Mouse (Mus musculus) lung, postnatal 10 days (tissue): ENCODE measurements around the gene Crim1.
A peak's percentile ranks its signal among the peaks of the same experiment; 100 is the strongest.

Experiments
- DNase-seq: peaks from one replicate; pipeline ENCODE4 v3.0.0; 2021

Gene Crim1

DNA sequence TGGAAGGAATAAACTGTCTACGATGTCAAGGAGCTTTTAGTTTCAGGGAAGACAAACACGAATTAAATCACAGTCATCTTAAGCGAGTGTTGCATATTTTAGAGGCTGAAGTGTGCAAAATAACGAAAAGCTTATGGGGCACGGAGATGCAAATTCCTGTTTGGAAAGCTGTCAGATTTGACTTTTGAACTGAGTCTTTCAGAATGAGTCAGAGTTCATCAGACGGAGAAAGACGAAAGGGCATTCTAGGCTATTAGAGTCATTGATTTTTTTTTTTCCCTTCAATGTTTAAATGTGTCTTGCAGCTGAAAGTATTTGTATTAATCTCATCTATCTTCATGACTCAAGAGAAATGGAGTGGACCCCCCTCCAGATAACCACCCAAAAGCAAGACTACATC lies 92.3 kb downstream of the Crim1 start:
- no peak for DNase-seq

DNA sequence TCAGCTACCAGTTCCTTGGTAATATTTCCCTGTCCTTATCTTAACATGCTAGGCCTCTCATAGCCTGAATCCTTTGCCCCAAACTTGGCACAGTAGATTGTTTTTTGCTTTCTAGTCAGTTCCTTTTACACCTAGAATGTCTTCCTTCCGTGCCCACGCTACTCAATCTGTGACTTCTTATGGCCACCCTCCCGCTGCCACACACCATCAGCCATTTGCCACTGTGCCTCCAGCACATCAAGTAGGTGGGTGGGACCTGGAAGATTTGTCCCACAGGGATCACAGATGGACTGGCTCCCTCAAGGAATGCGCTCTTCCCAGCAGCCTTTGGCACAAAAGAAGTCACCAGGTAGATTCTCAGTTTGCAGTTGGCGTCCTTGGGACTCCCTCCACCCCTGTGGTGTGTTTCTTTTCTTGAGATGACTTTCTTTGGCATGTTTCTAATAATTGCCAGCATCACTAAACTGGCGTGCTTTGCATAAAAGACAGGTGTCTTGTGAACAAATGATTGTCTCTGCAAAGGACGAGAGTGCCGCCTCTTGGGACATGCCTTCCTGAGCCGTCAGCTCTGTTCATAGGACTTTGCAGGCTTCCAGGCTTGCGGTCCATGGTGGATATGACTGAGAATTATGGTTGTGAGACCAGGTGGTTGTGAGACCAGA lies 92.9 kb downstream of the Crim1 start:
- DNase-seq, result no peak

DNA sequence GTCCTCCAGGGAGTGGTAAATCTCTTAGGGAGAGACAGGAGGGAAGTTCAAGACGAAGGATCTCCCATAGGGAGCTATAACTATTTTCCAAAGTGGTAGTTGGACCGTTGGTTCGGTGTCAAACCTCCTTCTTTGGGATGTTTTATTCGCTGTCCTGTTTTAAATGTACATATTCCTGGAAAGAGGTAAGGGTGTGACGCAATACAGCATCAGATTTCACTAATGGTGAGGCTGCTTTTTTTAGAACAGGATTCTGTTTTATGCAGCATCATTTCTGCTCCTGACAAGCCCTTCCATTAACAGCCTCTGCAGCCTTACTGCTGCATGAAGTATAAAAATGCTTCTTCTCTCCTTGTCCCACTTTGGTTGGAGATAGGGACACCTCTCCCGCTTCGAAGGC lies 95.9 kb downstream of the Crim1 start:
- DNase-seq, result no peak

DNA sequence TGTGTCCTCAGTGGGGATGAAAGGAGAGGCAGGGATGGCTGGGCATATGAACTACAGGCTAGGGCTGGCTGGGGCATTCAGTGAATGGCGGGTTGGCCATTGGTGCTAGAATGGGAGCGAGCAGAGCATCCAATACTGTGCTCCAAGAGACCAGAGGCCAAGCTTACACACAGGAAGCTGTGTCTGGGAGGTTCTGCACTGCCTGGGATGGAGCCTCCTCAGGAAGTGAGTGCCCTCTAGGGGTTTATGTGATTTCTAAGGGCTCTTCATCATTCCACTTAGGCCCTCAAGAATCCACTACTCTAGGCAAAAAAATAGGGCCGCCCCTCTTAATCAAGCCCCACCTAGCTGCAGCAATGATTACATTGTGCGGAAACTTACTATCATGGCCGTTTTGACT lies 98.1 kb downstream of the Crim1 start:
- peak; percentile 63 for DNase-seq

DNA sequence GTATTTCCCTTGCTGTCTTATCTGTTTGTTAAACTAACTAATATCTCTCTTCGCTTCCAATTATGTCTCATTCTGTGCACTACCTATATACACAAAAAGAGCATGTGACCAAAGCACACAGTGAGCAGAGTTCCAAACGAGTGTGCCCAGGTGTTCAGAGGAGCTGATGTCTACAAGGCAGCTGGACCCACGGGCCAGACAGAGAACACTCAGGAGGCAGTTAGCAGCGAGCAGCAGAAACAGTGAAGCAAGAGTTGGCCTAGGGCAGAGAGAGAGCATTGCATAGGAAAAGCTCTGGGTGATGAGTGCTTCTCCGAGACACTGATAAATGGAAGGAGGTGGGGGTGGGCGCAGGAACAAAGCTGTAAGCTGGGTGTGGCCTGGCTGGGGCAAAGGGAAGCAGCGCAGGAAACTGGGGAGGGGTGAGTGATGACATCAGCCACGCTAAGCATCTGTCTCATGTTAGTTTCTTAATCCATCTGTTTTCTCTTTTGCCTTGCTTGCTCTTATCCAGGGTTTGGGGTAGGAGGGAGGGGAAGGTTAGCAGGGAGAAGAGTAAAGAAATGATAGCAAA lies 99.0 kb downstream of the Crim1 start:
- DNase-seq, result peak; percentile 55

DNA sequence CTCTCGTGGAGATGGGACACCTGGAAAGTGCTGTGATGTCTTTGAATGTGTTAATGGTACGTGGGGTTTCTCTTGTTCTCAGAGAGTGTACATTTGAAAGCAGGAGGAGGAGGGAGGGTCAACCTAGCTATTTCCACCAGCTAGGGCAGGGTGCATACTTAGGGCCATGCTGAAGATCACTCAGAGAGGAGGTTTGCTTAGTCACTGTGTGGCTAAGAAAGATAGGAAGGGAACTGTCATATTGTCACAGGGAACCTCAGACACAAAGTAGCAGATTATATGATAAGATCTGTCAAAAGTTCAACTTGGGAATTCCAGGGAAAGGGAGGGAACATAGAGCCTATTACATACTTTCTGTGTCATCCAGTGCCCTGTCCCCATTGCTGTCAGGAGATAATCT lies 103.0 kb downstream of the Crim1 start:
- no peak for DNase-seq

DNA sequence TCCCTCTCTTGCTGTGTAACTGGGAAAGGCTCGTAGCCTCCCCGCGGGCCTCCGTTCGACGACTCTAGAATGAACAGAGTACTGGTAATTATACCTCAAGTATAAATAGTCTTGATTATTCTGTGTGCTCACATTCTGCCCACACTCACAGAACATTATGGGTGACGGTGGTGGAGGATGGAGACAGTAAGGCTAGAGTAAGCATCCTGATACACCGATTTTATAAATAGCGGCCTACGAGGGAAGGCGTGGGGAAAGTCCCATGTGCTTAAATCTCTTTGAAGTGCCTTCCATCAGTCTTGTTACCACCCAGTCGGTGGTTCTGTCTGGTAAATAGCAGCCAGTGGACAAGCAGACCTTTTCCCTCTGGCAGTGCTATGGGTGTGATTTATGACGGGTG lies 104.0 kb downstream of the Crim1 start:
- DNase-seq, result no peak

DNA sequence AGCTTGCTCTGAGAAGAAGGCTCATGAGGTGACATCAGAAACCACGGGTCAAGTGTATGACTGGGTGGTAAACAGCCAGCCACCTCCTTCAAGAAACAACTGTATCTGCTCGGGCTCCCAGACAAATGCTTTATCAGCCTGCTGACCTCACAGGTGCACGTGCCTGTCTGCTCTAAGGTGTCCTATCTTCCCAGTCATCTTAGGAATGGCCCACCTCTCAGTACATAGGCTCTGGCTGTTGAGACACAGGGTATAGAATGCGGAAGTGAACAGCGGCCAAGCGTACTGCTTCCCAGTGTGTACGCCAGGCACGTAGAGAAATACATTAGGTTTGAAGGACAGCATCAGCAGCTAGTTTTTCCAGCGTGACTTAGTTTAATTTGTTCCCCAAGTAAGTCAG lies 106.4 kb downstream of the Crim1 start:
- DNase-seq, result no peak

DNA sequence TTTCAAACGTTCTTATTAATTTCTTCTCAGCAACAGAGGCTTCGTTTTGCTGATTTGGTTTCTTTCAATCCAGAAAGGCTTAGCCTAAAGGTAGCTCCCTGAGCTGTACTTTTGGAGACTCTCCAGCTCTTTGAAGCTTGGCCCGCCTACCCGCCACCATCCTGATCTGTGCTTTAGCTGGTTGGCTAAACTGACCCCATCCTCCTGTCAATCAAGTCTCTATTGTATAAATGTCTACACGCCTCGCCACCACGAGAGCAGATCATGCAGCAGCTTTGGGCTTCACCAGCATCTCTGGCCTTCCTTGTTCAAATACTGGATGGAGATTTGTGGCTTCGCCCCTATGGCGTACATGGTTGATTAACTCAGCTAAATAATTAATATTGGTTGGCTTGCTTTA lies 108.2 kb downstream of the Crim1 start:
- DNase-seq, result no peak

DNA sequence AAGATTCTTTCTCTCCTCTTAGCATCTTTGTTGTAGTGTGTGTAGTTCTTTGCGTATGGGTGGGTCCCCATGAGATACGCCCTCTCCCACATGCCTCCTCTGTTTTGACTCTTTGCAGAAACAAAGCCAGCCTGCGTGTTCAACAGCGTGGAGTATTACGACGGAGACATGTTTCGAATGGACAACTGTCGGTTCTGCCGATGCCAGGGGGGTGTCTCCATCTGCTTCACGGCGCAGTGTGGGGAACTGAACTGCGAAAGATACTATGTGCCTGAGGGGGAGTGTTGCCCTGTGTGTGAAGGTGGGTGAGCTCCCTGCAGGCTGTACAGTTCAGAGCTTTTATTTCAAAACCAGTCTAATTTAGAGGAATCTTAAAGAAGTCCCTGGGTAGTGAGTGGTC lies 113.0 kb downstream of the Crim1 start:
- DNase-seq, result no peak

DNA sequence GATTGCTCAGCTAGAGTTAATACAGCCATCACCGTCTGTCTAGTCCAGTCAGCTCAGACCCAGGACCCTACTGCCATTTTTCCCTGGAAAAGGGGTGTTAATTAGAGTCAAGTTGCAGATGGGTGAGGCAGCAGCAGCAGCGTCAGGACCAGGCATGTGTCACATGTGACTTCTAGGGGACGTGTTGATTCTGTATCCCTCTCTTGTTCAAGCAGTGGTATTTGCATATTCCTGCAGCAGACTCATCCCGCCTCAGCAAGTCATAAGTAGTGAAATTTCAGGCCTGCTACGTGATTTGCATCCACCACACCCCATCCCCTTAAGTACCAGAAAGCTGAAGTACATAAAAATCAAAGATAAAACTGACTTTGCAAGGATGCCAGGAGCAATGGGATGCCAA lies 113.6 kb downstream of the Crim1 start:
- DNase-seq, result no peak

DNA sequence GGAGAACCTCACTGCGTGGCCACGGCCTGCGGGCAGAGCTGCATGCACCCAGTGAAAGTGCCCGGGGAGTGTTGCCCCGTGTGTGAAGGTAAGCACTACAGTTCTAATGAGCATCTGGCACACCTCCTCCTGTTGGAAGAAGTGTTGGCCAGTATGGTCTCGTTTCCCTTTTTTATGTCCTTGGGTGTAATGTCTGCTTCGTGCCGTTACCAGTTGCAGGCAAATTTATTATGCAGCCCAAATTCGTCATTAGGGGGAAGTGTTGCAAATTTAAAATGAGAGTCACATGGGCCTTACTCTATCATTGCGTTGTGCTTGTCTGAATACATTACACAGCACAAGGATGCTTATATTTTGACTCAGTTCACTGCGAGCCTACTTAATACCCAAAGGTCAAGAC lies 115.6 kb downstream of the Crim1 start:
- no peak for DNase-seq

DNA sequence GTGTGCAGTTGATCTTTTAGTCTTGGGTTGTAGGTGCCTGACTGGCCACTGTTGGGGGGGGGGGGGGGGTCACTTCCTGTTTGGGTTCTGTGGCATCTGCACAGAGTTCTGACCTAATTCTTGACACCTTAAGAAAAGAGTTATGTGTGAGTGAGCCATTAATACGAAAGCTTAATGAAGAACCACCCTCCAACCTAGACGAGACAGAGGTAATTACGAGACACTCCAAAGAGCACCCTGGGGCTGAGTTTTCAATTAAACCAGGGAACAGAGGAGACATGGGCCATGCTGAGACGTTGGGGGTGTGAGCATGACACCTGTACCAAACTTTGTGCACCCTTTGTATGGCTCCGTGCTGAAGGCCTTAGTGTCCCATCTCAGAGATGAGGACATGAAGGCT lies 117.3 kb downstream of the Crim1 start:
- no peak for DNase-seq

DNA sequence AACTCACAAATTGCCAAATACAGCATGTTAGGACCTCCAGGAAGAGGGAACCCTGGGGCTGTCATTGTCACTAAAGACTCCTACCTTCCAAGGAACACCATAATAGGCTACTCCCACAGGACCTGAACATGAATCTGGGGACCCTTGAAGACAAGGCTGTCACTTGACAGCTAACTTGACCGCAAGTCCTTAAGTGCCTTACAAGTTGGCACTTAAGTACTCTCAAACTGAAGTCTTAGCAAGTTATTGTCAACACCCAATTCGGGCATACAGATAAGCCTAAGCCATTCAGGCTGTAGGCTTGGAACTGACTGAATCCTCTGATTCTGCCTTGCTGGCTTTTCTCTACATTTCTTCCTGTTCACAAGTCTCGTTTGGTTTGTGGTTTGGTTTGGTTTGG lies 118.8 kb downstream of the Crim1 start:
- no peak for DNase-seq

DNA sequence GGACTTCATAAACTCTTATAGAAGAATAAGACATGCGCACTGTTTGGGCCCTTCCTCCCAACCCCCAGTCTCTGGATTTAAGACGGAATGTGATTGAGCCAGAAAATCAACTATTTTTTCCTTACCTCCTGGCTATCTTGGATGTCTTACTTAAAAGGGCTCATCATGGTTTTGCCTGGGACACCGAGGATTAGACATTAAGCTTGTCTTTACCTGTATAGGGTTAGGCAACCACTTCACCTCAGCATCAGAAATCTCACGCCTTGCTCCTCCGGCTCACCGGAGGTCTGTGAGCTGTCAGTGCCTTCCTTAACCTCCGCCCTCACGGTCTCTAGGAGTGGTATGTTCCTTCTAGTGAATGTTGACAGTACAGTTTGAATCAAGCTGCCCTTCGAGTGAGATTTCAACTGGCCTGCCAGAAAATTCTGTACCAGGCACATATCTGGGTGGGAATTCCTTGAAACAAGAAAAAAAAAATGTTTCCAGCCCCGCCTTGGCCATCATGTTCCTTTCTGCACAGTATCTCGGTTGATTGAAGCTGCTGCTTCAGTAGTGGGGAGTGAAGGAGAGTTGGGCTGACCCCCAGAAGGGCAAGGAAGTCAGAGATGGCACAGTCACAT lies 121.3 kb downstream of the Crim1 start:
- peak; percentile 29 for DNase-seq

DNA sequence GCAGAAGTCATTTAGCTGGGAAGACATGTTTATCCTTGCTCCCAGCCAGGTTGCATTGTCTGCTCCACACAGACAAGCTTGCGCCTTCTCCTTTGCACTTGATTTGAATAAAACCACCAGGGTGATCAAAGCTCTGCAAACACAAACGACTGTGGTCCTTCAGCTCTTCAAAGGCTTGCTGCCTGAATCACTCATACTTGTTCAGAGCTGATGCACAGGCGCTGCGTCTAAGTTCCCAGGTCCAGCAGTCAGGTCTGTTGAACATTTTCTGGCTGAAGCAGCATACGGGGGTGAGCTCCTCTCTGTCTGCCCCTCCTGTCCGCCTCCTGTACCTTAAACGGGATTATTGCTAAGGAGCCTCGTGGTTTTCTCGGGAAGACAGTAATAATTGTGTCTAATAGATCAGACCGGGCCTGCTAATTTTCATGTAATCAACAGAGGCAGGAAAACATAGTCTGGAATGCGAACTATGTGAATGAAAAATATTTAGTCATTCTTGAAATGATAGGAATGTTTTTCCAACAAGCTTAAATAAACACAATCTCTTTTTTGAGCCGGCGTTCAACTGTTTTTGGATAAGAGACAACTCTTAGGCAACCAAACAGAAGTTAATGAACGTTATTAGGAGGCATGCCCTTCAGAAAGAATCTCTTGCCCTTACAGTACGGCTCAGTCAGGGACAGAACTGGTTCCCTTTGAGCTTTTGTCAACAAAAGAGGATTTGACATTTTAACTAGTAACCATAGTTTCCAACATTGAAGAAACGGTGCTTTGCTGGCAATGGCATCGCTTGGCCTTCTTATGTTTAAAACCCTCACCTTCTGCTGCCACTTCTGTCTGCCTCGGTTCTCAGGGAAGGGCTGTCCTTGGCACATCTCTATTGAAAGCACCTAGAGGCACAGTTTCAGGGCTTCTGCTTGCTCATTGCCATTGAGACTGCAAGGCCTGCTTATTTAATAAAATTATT lies 122.6 kb downstream of the Crim1 start:
- DNase-seq, result peak; percentile 15

DNA sequence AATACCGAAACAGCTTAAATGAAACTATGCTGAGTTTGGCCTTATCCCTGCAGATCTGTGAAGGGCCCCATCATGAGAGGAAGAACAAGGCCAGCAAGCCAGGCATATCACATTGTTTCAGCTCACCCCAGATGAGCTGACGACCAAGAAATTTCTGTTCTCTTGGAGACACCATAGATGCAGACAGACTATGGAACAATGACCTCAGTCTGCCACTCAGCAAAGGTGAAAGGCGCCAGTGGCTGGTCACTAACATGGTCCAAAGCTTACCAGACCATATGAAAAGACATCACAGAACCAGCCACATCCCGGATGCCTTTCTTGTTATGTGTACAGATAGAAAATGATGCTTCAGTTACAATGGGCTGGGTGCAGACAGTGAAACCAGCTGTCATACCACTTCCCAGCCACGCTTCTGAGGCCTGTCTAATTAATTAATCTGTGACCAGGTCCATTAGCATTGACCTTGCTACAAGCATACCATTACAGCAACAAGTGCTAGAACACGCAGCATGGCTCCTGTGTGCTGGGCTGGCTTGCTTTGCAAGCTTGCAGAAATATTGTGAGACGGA lies 125.8 kb downstream of the Crim1 start:
- DNase-seq, result no peak

DNA sequence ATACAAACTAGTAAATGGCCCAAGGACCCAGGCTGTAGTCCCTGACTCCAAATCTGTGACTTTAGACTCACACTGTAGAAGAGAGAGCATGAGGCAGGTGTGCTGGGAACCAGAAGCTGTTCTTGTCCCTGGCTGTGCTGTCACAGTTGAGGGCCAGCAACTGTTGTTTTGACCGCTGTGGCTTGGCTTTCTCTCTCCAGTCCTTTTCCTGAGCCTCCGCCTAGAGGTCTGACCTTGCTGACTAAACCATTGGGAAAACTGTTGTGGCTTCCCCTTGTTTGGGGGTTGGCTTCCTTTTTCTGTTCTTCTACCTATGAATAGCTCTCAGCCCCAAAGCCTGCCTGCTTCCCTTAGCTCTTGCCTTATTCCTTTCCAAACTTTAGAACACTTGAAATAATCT lies 126.3 kb downstream of the Crim1 start:
- DNase-seq, result no peak

DNA sequence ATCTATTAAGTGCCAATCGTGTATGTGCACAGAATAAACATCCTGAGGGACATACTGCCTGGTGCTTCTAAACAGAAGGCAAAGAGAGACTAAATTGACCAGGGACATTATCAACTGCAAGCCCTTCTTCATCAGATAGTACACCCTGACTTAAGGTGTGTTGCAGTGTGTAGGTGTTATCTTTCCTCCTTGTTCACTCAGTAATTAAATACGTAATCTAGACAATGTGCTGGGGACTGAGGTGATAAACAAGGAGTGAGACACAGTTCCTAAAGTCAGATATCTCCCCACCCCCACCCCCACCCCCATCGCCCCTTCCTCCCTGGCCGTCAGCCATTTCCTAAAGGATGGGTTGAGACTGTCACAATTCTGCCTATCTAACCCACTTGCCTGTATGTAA lies 127.1 kb downstream of the Crim1 start:
- no peak for DNase-seq

DNA sequence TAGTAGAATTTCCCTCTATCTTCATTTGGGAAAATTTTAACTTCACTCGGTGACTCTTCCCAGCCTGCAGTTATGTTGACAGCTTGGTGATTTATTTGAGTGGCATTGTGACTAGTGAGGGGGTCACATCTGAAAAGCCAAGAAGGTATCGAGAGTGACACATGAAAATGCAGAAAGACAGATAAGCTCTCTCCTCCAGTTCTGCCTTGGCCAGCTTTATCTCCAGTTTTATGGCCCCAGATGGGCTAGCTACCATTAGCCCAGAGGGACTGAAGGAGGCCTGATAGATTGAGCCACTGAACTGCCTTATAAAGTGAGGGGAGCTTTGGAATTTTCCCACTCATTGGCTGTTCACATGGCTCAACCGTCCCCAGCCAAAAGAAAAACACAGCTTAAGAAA lies 128.2 kb downstream of the Crim1 start:
- no peak for DNase-seq

DNA sequence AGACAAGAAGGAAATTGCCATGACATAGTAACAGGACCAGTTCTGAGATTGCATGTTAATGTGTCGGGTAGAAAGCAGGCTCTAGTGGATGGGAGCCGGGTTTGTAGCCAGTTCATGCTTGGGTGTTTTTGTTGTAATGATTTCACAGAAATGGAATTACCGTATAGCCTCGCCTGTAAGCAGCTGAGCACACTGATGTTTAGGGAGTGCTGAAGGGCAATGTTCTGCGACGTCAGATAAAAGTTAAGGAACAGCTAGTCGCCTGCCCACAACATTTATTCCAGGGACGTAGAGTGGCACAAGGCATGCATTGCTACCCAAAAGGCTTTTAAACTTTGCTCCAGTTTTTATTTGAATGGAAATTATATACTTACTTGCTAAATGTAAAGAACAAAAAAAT lies 131.4 kb downstream of the Crim1 start:
- no peak for DNase-seq

DNA sequence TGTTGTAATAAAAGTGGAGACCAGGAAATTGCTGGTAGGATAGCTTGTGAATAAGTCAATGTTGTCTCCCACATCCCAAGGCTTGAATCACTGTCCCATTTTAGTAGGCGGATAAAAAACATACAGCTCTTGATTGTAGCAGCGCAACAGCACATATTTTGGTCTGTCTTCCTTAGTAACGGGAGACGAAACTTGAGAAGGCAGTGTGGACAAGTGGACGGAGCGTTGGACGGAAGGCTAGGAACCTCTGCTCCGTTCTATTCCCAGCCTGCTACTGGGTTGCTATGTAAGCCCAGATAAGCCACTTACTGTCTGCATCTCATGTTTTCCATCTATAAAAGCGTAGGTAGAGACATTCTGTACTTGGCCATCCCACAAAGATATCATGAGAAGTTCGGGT lies 133.2 kb downstream of the Crim1 start:
- DNase-seq, result no peak

DNA sequence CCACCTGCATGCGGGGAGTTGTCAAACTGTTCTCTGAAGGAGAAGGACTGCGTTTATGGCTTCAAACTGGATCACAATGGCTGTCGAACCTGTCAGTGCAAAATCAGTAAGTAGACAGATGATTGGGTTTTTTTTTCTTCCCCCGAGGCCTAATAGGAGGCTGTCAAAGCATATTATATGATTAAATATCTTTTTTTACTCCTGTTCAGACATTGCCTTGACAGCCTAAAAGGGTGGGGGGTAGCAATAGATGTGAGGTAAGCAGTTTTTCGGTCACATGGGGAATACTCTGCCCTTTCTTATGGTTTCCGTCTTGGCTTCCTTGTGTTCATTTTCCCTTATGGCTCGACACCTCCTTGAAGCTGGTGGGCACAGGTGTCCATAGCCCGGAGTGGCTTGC lies 135.2 kb downstream of the Crim1 start:
- no peak for DNase-seq
